Mouse (Mus musculus) cortical plate, adult 2 months (tissue): ENCODE data around the gene Rnpepl1. TPM values are rescaled to one million over a fixed set of nuclear protein-coding genes. Genes with fewer than 3 reads are reported as not detected.

ENCODE experiments used
- H3K27ac ChIP-seq: fragments of 200-500 bp; 2 replicates; pipeline ENCODE4 v1.5.1; 2012; ENCODE audit warnings: low read length, control low read depth, inconsistent platforms; ENCODE audit not compliant: insufficient read depth
- H3K4me1 ChIP-seq: fragments of 200-500 bp; 2 replicates; pipeline ENCODE4 v1.6.1; 2011; ENCODE audit warnings: low read length; ENCODE audit not compliant: control insufficient read depth, insufficient read depth
- H3K4me3 ChIP-seq: fragments of 200-500 bp; 2 replicates; pipeline ENCODE4 v1.5.1; 2011; ENCODE audit warnings: mild to moderate bottlenecking, low read length, control low read depth; ENCODE audit not compliant: insufficient read depth
- CTCF ChIP-seq: fragments of 200-500 bp; IDR thresholded peaks from 2 replicates; pipeline ENCODE4 v1.5.1; 2011; ENCODE audit warnings: mild to moderate bottlenecking, control low read depth, low read length; ENCODE audit not compliant: insufficient read depth; ENCODE audit errors: extremely low read depth
- POLR2A ChIP-seq: fragments of 200-500 bp; IDR thresholded peaks from 2 replicates; pipeline ENCODE4 v1.6.1; 2011; ENCODE audit warnings: mild to moderate bottlenecking, low read length, control low read depth; ENCODE audit not compliant: insufficient read depth; ENCODE audit errors: extremely low read depth
- polyA plus RNA-seq: library from polyadenylated mRNA; depleted of rRNA; stranded (reverse); fragments of >200 nt; gene quantifications from 2 replicates; pipeline ENCODE4 v1.2.3, GENCODE M21; 2012; rRNA removed

Rnpepl1 gene
- 38.5 and 41.1 TPM in 2 replicates for polyA plus RNA-seq

GRCm38 (mm10) chr1:92910239-92910885 lies at the start of gene Rnpepl1:
TSS of gene Rnpepl1 (plus strand) at chr1:92910783.
- peak within 1 kb of the TSS; percentile 91 for H3K27ac ChIP-seq
- TF ChIP-seq POLR2A = peak; percentile 74
- TF ChIP-seq CTCF = 0 out of 2 replicates have a peak, but pooled peaks have one; percentile 12
- H3K4me3 ChIP-seq = peak within 1 kb of the TSS; percentile 58
- peaks cover 7% of the 10 kb centered on the region; the same call in 1 of the 2 replicates for H3K4me1 ChIP-seq

DNA sequence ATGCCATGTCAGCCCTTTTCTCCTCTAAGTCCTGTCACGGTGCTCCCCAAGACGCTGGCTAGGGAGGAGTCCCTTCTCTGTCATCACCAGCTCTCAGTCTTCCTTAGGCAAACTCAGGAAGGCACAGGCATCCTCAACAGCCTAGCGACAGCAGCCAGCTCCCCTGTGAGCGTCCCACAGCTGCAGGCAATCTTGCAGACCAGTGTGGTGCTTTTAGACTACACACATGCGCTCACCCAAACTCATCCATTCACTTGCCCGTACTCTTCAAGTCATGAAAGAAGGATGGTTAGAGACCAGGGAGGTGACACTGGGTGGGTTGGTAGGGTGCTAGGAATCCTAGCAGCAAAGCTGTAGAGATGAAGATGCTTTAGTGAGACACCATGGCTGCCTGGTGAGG lies 49.1 kb upstream of the Rnpepl1 start:
- Histone ChIP-seq H3K4me1 (no peaks in the 10 kb centered on the region), H3K27ac (no peak overlapping the region), H3K4me3 (no peak overlapping the region)
- no peak for TF ChIP-seq POLR2A

- Histone ChIP-seq H3K4me1 (no peaks in the 10 kb centered on the region), H3K4me3 (no peak overlapping the region)
Measured at GRCm38 (mm10) chr1:92863268-92863667, 47.3 kb upstream of the Rnpepl1 start.

DNA sequence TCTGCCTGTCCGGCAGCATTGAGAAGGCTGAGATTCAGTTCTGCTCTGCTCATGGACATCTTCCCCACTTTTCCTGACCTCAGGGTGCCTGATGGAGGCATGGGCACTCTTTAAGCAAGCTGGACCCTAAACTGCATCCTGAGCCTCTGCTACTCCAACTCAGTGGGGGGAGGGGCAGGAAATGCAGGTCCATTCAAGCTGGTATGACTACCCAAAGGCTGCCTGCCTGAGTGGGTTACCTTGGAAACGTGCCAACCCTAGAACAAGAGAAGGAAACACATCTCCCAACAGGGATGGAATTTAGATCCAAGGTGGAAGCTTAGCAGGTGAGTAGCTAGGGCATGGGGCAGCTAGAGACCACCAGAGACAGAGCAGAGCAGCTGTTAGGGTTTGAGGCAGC lies 44.4 kb upstream of the Rnpepl1 start:
- no peak overlapping the region for H3K27ac ChIP-seq
- no peak for TF ChIP-seq CTCF
- no peak for TF ChIP-seq POLR2A

More at GRCm38 (mm10) chr1:92863268-92863667, 47.3 kb upstream of the Rnpepl1 start:
- H3K27ac ChIP-seq = no peak overlapping the region
- no peak for TF ChIP-seq CTCF
- TF ChIP-seq POLR2A = no peak

GRCm38 (mm10) chr1:92869985-92870384 lies 40.6 kb upstream of the Rnpepl1 start:
- no peak for TF ChIP-seq CTCF
- no peak for TF ChIP-seq POLR2A
- no peak overlapping the region for H3K27ac ChIP-seq
- no peak overlapping the region for H3K4me3 ChIP-seq
- H3K4me1 ChIP-seq = no peaks in the 10 kb centered on the region

More for the DNA sequence above, 44.4 kb upstream of the Rnpepl1 start:
- Histone ChIP-seq H3K4me3 (no peak overlapping the region), H3K4me1 (no peaks in the 10 kb centered on the region)

- Histone ChIP-seq H3K27ac (no peak overlapping the region), H3K4me1 (peaks cover 5% of the 10 kb centered on the region), H3K4me3 (no peak overlapping the region)
- TF ChIP-seq POLR2A (no peak), CTCF (no peak)
Measured at GRCm38 (mm10) chr1:92872666-92873065, 37.9 kb upstream of the Rnpepl1 start.

DNA sequence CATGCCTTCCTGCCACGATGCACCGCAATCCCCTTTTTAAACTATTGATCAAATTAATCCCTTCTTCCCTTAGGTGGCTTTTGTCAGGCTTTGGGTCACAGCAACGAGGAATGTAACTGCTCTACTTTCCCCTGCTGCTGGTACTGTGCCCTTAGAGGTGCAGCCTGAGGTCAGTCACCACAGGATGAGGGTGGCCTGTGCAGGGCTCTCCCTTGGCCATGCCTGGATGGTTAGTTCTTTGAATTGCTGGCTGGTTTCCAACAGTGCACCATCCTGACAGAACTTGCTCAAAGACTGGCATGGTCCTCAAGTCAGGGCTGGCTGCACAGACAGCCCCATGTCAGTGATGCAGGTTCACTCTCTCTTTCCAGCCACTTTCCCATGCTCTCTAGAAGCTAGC lies 36.6 kb upstream of the Rnpepl1 start:
- Histone ChIP-seq H3K27ac (no peak overlapping the region), H3K4me3 (no peak overlapping the region), H3K4me1 (peaks cover 7% of the 10 kb centered on the region)
- TF ChIP-seq CTCF = no peak
- no peak for TF ChIP-seq POLR2A

DNA sequence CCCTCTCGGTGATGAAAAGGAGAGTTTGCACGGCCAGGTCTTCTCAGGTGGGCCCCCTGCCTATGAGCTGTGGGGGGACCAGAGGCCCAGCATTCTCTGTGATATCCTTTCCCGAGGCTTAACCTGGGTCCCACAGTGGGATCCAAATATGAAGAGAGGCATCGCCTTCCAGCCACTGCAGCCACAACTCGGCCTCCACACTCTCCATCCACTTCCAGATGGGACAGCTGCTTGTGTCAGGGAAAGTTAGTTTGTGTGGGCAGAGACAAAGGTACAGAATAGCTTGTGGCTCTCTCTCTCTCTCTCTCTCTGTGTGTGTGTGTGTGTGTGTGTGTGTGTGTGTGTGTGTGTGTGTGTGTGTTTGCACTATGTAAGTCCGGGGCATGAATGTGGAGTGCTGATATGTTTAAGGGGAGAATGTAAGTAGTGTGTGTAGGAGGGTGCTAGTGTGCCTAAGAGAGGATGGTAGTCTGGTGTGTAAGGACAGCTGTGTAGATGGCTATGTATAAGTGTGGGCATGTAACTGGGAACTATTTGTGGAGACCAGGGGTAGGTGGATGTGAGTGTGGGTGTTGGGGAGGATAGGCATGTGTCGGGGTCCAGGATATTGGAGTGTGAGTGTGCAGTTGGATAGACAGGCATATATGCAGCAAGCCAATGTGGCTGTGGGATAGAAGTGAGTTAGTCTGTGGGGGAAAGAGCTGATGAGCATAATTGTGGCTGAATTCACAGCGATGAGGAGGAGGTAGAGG lies 35.0 kb upstream of the Rnpepl1 start:
- H3K4me1 ChIP-seq = peaks cover 7% of the 10 kb centered on the region
- no peak overlapping the region for H3K27ac ChIP-seq
- TF ChIP-seq POLR2A = no peak
- no peak for TF ChIP-seq CTCF

GRCm38 (mm10) chr1:92877431-92877978 lies 33.1 kb upstream of the Rnpepl1 start:
- Histone ChIP-seq H3K4me1 (peaks cover 7% of the 10 kb centered on the region), H3K27ac (no peak overlapping the region), H3K4me3 (no peak overlapping the region)
- TF ChIP-seq POLR2A = no peak
- TF ChIP-seq CTCF = no peak

More for the DNA sequence above, 35.0 kb upstream of the Rnpepl1 start:
- H3K4me3 ChIP-seq = no peak overlapping the region
